Mouse (Mus musculus): ENCODE results near the gene Wbp1l. TPM values are rescaled to one million over a fixed set of nuclear protein-coding genes. Genes with fewer than 3 reads are reported as not detected.

The Wbp1l gene
- total and polyA plus RNA-seq, 3 experiments: 31.9 to 52.9 (median 41.5) TPM

DNA sequence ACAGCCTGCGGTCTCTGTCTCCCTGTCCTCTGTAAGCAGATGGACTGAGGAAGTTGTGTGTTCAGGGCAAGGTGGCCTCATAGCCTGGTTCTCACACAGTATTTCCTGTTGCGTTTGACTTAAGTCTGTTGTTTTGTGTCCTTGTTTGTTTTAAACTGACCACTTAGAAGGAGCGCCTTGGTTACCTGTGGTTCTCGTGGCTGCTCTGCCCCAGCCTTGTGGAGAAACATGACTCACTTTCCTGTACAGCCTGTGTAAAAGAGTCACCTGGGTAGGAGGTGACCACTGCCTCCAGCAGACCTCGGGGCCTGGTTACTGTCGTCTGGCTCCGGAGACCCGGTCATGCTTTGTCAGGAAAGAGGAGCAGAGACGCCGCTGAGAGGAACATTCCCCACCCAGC lies 56.7 kb downstream of the Wbp1l start:
- DNase-seq (ENCODE audit: low spot score) (no peak), ATAC-seq (ENCODE audit: extremely low read depth, insufficient number of reproducible peaks, low FRiP score, poor library complexity, severe bottlenecking) (no peak)
- TF ChIP-seq GATA2 (IDR thresholded peaks at IDR 0.05; ENCODE audit: borderline replicate concordance, low read depth, low read length) (no peak), GATA1 (IDR thresholded peaks at IDR 0.05; ENCODE audit: borderline replicate concordance, low read length) (no peak), POLR2AphosphoS5 (IDR thresholded peaks at IDR 0.05; ENCODE audit: insufficient replicate concordance, low read depth, low read length) (no peak), CTCF (IDR thresholded peaks at IDR 0.05; ENCODE audit: low read depth, low read length) (no peak), TAL1 (conservative IDR thresholded peaks at IDR 0.05; ENCODE audit: low read depth, low read length) (no peak)
- peaks cover 58% of the 10 kb centered on the region for H3K36me3 ChIP-seq (replicated peaks)
- H3K4me3 ChIP-seq (ENCODE audit: low read depth, low read length): no peak overlapping the region
- no peaks in the 10 kb centered on the region for H3K9me3 ChIP-seq (replicated peaks)
- H3K4me1 ChIP-seq (ENCODE audit: insufficient read depth, low read depth, low read length): peaks cover 5% of the 10 kb centered on the region
- H3K27me3 ChIP-seq (ENCODE audit: insufficient read depth, low read length): peaks cover 5% of the 10 kb centered on the region; the same call in 1 of the 2 replicates

DNA sequence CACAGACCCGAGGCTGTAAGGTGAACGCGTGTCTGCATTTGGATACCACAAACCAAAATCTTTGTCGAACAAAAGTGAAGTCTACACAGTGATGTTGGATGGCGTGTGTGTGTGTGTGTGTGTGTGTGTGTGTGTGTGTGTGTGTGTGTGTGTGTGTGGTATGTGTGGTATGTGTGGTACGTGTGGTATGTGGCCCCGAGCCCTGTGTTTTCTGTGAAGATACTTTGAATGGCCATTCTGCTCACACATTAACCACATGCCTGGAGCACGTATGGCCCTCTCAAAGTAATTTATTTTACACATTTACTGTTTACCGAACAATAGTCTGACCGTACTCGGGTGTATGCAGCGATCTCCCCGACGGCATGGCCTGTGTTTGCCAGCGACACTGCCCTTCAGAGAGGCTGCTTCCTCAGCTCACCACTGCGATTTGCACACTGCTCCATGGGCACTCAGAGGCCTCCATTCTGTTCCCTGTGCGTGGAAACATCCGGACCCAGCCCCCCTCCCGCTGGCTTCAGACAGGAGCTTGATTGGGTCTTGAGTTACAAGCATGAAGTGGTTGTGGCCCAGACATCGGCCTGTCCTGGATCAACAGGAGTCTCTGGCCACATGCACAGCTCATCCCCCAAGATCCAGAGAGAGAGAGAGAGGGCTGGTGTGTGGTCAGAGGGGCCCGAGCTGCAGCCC lies 57.4 kb downstream of the Wbp1l start:
- peaks cover 6% of the 10 kb centered on the region; the same call in 1 of the 2 replicates for H3K27me3 ChIP-seq (ENCODE audit: insufficient read depth, low read length)
- peaks cover 5% of the 10 kb centered on the region for H3K4me1 ChIP-seq (ENCODE audit: insufficient read depth, low read depth, low read length)
- DNase-seq (ENCODE audit: low spot score) (no peak), ATAC-seq (ENCODE audit: extremely low read depth, insufficient number of reproducible peaks, low FRiP score, poor library complexity, severe bottlenecking) (no peak)
- TF ChIP-seq GATA1 (IDR thresholded peaks at IDR 0.05; ENCODE audit: borderline replicate concordance, low read length): no peak
- TF ChIP-seq GATA2 (IDR thresholded peaks at IDR 0.05; ENCODE audit: borderline replicate concordance, low read depth, low read length): no peak
- no peak for TF ChIP-seq TAL1 (conservative IDR thresholded peaks at IDR 0.05; ENCODE audit: low read depth, low read length)
- TF ChIP-seq POLR2AphosphoS5 (IDR thresholded peaks at IDR 0.05; ENCODE audit: insufficient replicate concordance, low read depth, low read length): no peak
- TF ChIP-seq CTCF (IDR thresholded peaks at IDR 0.05; ENCODE audit: low read depth, low read length): no peak
- H3K9me3 ChIP-seq (replicated peaks): no peaks in the 10 kb centered on the region
- H3K4me3 ChIP-seq (ENCODE audit: low read depth, low read length): no peak overlapping the region
- H3K36me3 ChIP-seq (replicated peaks): peaks cover 55% of the 10 kb centered on the region

DNA sequence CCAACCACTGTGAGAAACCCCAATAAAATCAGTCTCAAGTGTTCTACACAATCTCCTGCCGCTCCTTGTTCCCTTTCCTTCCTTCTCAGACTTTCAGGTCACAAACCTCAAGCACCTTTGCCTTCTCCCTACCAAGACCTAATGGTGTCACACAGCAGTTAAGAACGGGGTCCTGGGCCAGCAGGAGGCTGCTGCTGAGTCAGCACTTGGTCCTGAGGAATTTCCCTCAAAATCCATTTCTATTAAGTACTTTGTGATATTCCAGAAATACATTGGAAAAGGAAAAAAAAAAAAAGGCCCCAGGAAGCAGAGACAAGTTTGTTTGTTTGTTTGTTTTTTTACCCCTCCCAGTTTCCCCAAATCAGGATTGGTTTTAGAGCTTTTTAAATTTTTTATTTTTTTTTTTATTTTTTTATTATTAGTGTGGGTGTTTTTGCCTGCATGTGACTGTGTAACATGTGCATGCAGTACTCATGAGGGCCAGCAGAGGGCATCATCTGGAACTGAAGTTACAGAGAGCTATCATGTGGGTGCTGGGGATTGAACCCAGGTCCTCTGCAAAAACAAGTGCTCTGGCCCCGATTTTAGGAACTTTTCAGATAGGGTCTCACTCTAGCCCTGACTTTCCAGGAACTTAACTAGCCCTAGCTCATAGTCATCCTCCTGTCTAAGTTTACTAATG lies 58.6 kb downstream of the Wbp1l start:
- peaks cover 12% of the 10 kb centered on the region for H3K4me1 ChIP-seq (ENCODE audit: insufficient read depth, low read depth, low read length)
- peaks cover 46% of the 10 kb centered on the region for H3K36me3 ChIP-seq (replicated peaks)
- DNase-seq (ENCODE audit: low spot score): no peak
- no peaks in the 10 kb centered on the region for H3K9me3 ChIP-seq (replicated peaks)
- no peak for ATAC-seq (ENCODE audit: extremely low read depth, insufficient number of reproducible peaks, low FRiP score, poor library complexity, severe bottlenecking)
- TF ChIP-seq CTCF (IDR thresholded peaks at IDR 0.05; ENCODE audit: low read depth, low read length): 0 out of 2 replicates have a peak, but pooled peaks have one; percentile 29
- no peak for TF ChIP-seq GATA1 (IDR thresholded peaks at IDR 0.05; ENCODE audit: borderline replicate concordance, low read length)
- peaks cover 6% of the 10 kb centered on the region; the same call in 1 of the 2 replicates for H3K27me3 ChIP-seq (ENCODE audit: insufficient read depth, low read length)
- no peak overlapping the region for H3K4me3 ChIP-seq (ENCODE audit: low read depth, low read length)

- DNase-seq (ENCODE audit: low spot score) (no peak), ATAC-seq (ENCODE audit: extremely low read depth, insufficient number of reproducible peaks, low FRiP score, poor library complexity, severe bottlenecking) (no peak)
- Histone ChIP-seq H3K36me3 (replicated peaks) (peaks cover 40% of the 10 kb centered on the region), H3K27me3 (ENCODE audit: insufficient read depth, low read length) (peaks cover 6% of the 10 kb centered on the region; the same call in 1 of the 2 replicates), H3K4me1 (ENCODE audit: insufficient read depth, low read depth, low read length) (peaks cover 11% of the 10 kb centered on the region), H3K4me3 (ENCODE audit: low read depth, low read length) (no peak overlapping the region), H3K9me3 (replicated peaks) (no peaks in the 10 kb centered on the region)
- TF ChIP-seq TAL1 (conservative IDR thresholded peaks at IDR 0.05; ENCODE audit: low read depth, low read length) (no peak), GATA2 (IDR thresholded peaks at IDR 0.05; ENCODE audit: borderline replicate concordance, low read depth, low read length) (no peak), POLR2AphosphoS5 (IDR thresholded peaks at IDR 0.05; ENCODE audit: insufficient replicate concordance, low read depth, low read length) (no peak), CTCF (IDR thresholded peaks at IDR 0.05; ENCODE audit: low read depth, low read length) (no peak), GATA1 (IDR thresholded peaks at IDR 0.05; ENCODE audit: borderline replicate concordance, low read length) (no peak)
These were observed 59.5 kb downstream of the Wbp1l start for GRCm38 (mm10) chr19:46658348-46658747.

DNA sequence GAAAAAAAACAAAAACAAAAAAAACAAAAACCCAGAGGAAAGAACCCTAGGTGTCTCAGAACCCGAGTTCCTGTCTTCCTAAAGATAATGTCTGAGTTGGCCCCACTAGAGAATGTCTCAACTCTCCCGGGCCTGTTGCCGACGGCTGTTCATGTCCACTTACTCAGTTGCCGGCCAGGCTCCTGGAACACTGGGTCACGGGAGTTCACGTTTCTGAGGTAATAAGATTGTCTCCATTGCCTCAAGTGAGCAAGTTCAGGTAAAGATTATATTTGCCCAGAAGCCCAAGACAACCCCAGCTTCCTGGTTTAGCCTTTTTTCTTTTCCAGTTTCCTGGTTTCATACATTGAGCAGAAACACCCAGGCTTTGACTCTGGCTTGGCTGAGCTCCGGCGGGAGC lies 60.0 kb downstream of the Wbp1l start:
- peaks cover 35% of the 10 kb centered on the region for H3K36me3 ChIP-seq (replicated peaks)
- ATAC-seq (ENCODE audit: extremely low read depth, insufficient number of reproducible peaks, low FRiP score, poor library complexity, severe bottlenecking): no peak
- no peak for TF ChIP-seq TAL1 (conservative IDR thresholded peaks at IDR 0.05; ENCODE audit: low read depth, low read length)
- no peak for TF ChIP-seq CTCF (IDR thresholded peaks at IDR 0.05; ENCODE audit: low read depth, low read length)
- no peak for TF ChIP-seq GATA1 (IDR thresholded peaks at IDR 0.05; ENCODE audit: borderline replicate concordance, low read length)
- no peak for TF ChIP-seq GATA2 (IDR thresholded peaks at IDR 0.05; ENCODE audit: borderline replicate concordance, low read depth, low read length)
- TF ChIP-seq POLR2AphosphoS5 (IDR thresholded peaks at IDR 0.05; ENCODE audit: insufficient replicate concordance, low read depth, low read length): no peak
- H3K9me3 ChIP-seq (replicated peaks): no peaks in the 10 kb centered on the region
- H3K4me1 ChIP-seq (ENCODE audit: insufficient read depth, low read depth, low read length): 0 out of 2 replicates have a peak, but pooled peaks cover 7% of the 10 kb centered on the region
- peaks cover 6% of the 10 kb centered on the region; the same call in 1 of the 2 replicates for H3K27me3 ChIP-seq (ENCODE audit: insufficient read depth, low read length)
- H3K4me3 ChIP-seq (ENCODE audit: low read depth, low read length): no peak overlapping the region
- DNase-seq (ENCODE audit: low spot score): no peak

GRCm38 (mm10) chr19:46661511-46661910 lies 62.6 kb downstream of the Wbp1l start:
- TF ChIP-seq GATA2 (IDR thresholded peaks at IDR 0.05; ENCODE audit: borderline replicate concordance, low read depth, low read length) (no peak), GATA1 (IDR thresholded peaks at IDR 0.05; ENCODE audit: borderline replicate concordance, low read length) (no peak), TAL1 (conservative IDR thresholded peaks at IDR 0.05; ENCODE audit: low read depth, low read length) (no peak), POLR2AphosphoS5 (IDR thresholded peaks at IDR 0.05; ENCODE audit: insufficient replicate concordance, low read depth, low read length) (no peak), CTCF (IDR thresholded peaks at IDR 0.05; ENCODE audit: low read depth, low read length) (no peak)
- Histone ChIP-seq H3K4me1 (ENCODE audit: insufficient read depth, low read depth, low read length) (0 out of 2 replicates have a peak, but pooled peaks cover 7% of the 10 kb centered on the region), H3K4me3 (ENCODE audit: low read depth, low read length) (no peak overlapping the region), H3K9me3 (replicated peaks) (no peaks in the 10 kb centered on the region), H3K36me3 (replicated peaks) (peaks cover 8% of the 10 kb centered on the region), H3K27me3 (ENCODE audit: insufficient read depth, low read length) (peaks cover 14% of the 10 kb centered on the region)
- ATAC-seq (ENCODE audit: extremely low read depth, insufficient number of reproducible peaks, low FRiP score, poor library complexity, severe bottlenecking) (no peak), DNase-seq (ENCODE audit: low spot score) (no peak)

All from G1E (cell line).